Mouse (Mus musculus): Measurements from ENCODE around the gene Mnt.
"Not testable (repeated sequence)": the region's sequence is repeated elsewhere in the genome, so short reads cannot be mapped to it uniquely, and the experiment has no call there.

Mnt gene

GRCm38 (mm10) chr11:74830256-74831161, at the start of gene Mnt:
Gene Mnt, plus strand, starts transcription at chr11:74830920.
- DNase-seq (ENCODE audit: low spot score) = peak; percentile 98

GRCm38 (mm10) chr11:74792874-74793273, 37.8 kb upstream of the Mnt start:
- DNase-seq (ENCODE audit: low spot score) = no peak

GRCm38 (mm10) chr11:74800658-74801057, 30.1 kb upstream of the Mnt start:
- no peak for DNase-seq (ENCODE audit: low spot score)

GRCm38 (mm10) chr11:74804081-74804627, 26.6 kb upstream of the Mnt start:
- DNase-seq (ENCODE audit: low spot score) = no peak

GRCm38 (mm10) chr11:74807246-74807882, 23.4 kb upstream of the Mnt start:
- no peak for DNase-seq (ENCODE audit: low spot score)

- no peak for DNase-seq (ENCODE audit: low spot score)
Measured at GRCm38 (mm10) chr11:74808251-74808853, 22.4 kb upstream of the Mnt start.

GRCm38 (mm10) chr11:74810134-74810533, 20.6 kb upstream of the Mnt start:
- DNase-seq (ENCODE audit: low spot score) = no peak

GRCm38 (mm10) chr11:74811027-74811426, 19.7 kb upstream of the Mnt start:
- DNase-seq (ENCODE audit: low spot score) = not testable (repeated sequence)

GRCm38 (mm10) chr11:74811538-74811937, 19.2 kb upstream of the Mnt start:
- no peak for DNase-seq (ENCODE audit: low spot score)

GRCm38 (mm10) chr11:74815795-74816194, 14.9 kb upstream of the Mnt start:
- DNase-seq (ENCODE audit: low spot score) = no peak

- no peak for DNase-seq (ENCODE audit: low spot score)
Measured at GRCm38 (mm10) chr11:74820921-74821320, 9.8 kb upstream of the Mnt start.

- peak; percentile 48 for DNase-seq (ENCODE audit: low spot score)
Measured at GRCm38 (mm10) chr11:74821463-74821862, 9.3 kb upstream of the Mnt start.

GRCm38 (mm10) chr11:74822746-74823440, 7.8 kb upstream of the Mnt start:
- DNase-seq (ENCODE audit: low spot score) = no peak

GRCm38 (mm10) chr11:74826151-74826550, 4.6 kb upstream of the Mnt start:
- peak; percentile 62 for DNase-seq (ENCODE audit: low spot score)

- no peak for DNase-seq (ENCODE audit: low spot score)
Measured at GRCm38 (mm10) chr11:74826702-74827101, 4.0 kb upstream of the Mnt start.

- DNase-seq (ENCODE audit: low spot score) = no peak
Measured at GRCm38 (mm10) chr11:74827791-74828403, 2.8 kb upstream of the Mnt start.

- no peak for DNase-seq (ENCODE audit: low spot score)
Measured at GRCm38 (mm10) chr11:74828404-74828931, 2.3 kb upstream of the Mnt start.

GRCm38 (mm10) chr11:74828965-74829550, 1.7 kb upstream of the Mnt start:
- no peak for DNase-seq (ENCODE audit: low spot score)

- DNase-seq (ENCODE audit: low spot score) = peak; percentile 89
Measured at GRCm38 (mm10) chr11:74829812-74830211, 908 bp upstream of the Mnt start.

GRCm38 (mm10) chr11:74831191-74831605, 478 bp downstream of the Mnt start:
- peak; percentile 64 for DNase-seq (ENCODE audit: low spot score)

All from MN1 (cell line).